In the genomic region with DNA sequence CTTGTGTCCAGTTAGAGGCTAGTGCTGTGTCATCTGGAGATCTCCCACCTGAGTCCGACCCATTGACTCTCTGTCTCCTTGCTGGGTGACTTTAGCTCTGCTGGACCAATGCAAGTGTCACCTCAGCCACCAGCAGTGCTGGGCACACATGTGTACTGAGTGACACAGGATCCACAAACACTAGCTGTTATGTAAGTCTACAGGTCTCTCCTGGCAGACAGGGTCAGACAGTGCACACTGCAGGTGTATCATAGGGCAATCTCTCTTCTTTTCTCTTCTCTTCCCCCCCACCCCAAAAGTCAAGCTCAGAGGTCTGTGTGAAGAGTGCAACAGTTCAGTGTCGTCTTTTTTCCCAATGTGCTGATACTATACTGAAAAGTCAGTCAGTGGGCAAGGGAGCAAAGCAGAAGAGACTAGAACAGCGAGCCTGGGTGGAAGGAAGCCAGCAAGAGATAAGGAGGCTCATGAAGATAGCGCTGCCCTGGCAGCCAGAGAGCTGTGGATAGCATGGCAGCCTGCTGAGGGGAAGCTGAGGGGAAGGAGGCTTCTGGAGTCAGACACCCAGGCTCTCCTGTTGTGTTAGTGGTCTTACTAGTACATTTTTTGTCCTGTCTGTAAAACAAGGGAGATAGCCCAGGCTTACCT, we compare ENCODE assay signal across 16 mouse cellular contexts. TPM values are rescaled to one million over a fixed set of nuclear protein-coding genes. Genes with fewer than 3 reads are reported as not detected.
DNase-seq lines count a peak whose midpoint lies in the region; ATAC-seq lines count a peak whose summit lies in the region.
"Had no signal": no experiment of that assay in that cellular context is flagged by ENCODE, and none has a peak within 500 bp of the region (broad histone marks: within the 10 kb centered on the region; RNA-seq: fewer than 3 reads in every experiment).

No protein-coding gene starts in this region.

- H3K4me3 ChIP-seq in liver, embryonic 13.5 days (replicated peaks): no peak overlapping the region
- H3K4me3 ChIP-seq in midbrain, embryonic 11.5 days (ENCODE audit: low read depth, low read length): no peak overlapping the region
- H3K4me3 ChIP-seq: gastrocnemius, adult 2 months; limb, embryonic 13.5 days; midbrain, embryonic 13.5 days had no signal

- WGBS in liver, embryonic 13.5 days (ENCODE audit: insufficient replicate concordance): 24% methylated on average over 4 of the region's 4 CpGs
- WGBS in midbrain, embryonic 11.5 days: 93% methylated on average over 4 of the region's 4 CpGs

- H3K9ac ChIP-seq in liver, embryonic 13.5 days: peak overlapping the region; percentile 50
- no peak overlapping the region for H3K9ac ChIP-seq in midbrain, embryonic 11.5 days (ENCODE audit: low read length)
- H3K9ac ChIP-seq: limb, embryonic 13.5 days; midbrain, embryonic 13.5 days had no signal

- H3K9me3 ChIP-seq in liver, embryonic 13.5 days (replicated peaks): no peaks in the 10 kb centered on the region
- H3K9me3 ChIP-seq in midbrain, embryonic 11.5 days (ENCODE audit: control insufficient read depth, low read length): no peaks in the 10 kb centered on the region
- H3K9me3 ChIP-seq: limb, embryonic 13.5 days; midbrain, embryonic 13.5 days had no signal

- ATAC-seq in liver, embryonic 13.5 days (ENCODE audit: low read depth): peak; percentile 81
- ATAC-seq in midbrain, embryonic 11.5 days (ENCODE audit: low FRiP score): no peak
- ATAC-seq: forebrain, embryonic 16.5 days; midbrain, embryonic 13.5 days had no signal

- H3K27ac ChIP-seq in liver, embryonic 13.5 days: peak overlapping the region; percentile 87
- H3K27ac ChIP-seq in midbrain, embryonic 11.5 days (ENCODE audit: low read depth, low read length): no peak overlapping the region
- H3K27ac ChIP-seq: gastrocnemius, adult 2 months; limb, embryonic 13.5 days; midbrain, embryonic 13.5 days had no signal

- H3K36me3 ChIP-seq in liver, embryonic 13.5 days: peaks cover 99% of the 10 kb centered on the region
- H3K36me3 ChIP-seq in midbrain, embryonic 11.5 days (ENCODE audit: control insufficient read depth, insufficient read depth, low read length): peaks cover 52% of the 10 kb centered on the region

- H3K4me1 ChIP-seq in liver, embryonic 13.5 days (replicated peaks): peaks cover 65% of the 10 kb centered on the region
- H3K4me1 ChIP-seq in midbrain, embryonic 11.5 days (ENCODE audit: control insufficient read depth, insufficient read depth, low read length): no peaks in the 10 kb centered on the region
- H3K4me1 ChIP-seq: limb, embryonic 13.5 days; midbrain, embryonic 13.5 days had no signal

- peak overlapping the region; percentile 34 for H3K4me2 ChIP-seq in liver, embryonic 13.5 days
- no peak overlapping the region for H3K4me2 ChIP-seq in midbrain, embryonic 11.5 days
- H3K4me2 ChIP-seq: limb, embryonic 13.5 days; midbrain, embryonic 13.5 days had no signal

- no peaks in the 10 kb centered on the region for H3K27me3 ChIP-seq in liver, embryonic 13.5 days
- H3K27me3 ChIP-seq in midbrain, embryonic 11.5 days (ENCODE audit: control insufficient read depth, insufficient read depth, low read length): no peaks in the 10 kb centered on the region
- H3K27me3 ChIP-seq: limb, embryonic 13.5 days; midbrain, embryonic 13.5 days had no signal

- DNase-seq in heart, adult 18-20 months: peak; percentile 36 to 41
- no peak for DNase-seq in heart, adult 11 months
- peak; percentile 62 for DNase-seq in ovary, adult 18-20 months (ENCODE audit: low spot score)
- DNase-seq in ovary, postnatal 36 days (ENCODE audit: low spot score): no peak
- peak; percentile 49 for DNase-seq in liver, embryonic 13.5 days
- DNase-seq in midbrain, embryonic 11.5 days (ENCODE audit: low spot score, missing footprints): no peak
- no peak for DNase-seq in layer of hippocampus, postnatal 14 days (ENCODE audit: low spot score in 2 of 2)
- DNase-seq in layer of hippocampus, adult 11-12 months (ENCODE audit: low spot score): no peak
- DNase-seq: adrenal gland, postnatal 14 days; gastrocnemius, adult 2 months; kidney, postnatal 14 days; lung, postnatal 10 days; right cerebral cortex, postnatal 4 days had no signal

RNA-seq across cellular contexts. Expression of a gene that starts 20.4 kb away (rescaled TPM):
- 1 to 10 TPM in 1 of 2 experiments, under 1 TPM in 1; 0.42 to 2.0 TPM for total RNA-seq in heart, adult 18-20 months (2021)
- polyA plus RNA-seq in liver, embryonic 13.5 days (2015; fragmentation: Nextera tagmentation; extraction: Ambion mirVana): 31.6 and 32.7 TPM in 2 replicates
- 0.82 and 1.1 TPM in 2 replicates for polyA plus RNA-seq in midbrain, embryonic 11.5 days (2014; fragmentation: Nextera tagmentation; extraction: Ambion mirVana)
- 1 to 10 TPM; 1.3 to 2.1 TPM for total RNA-seq in layer of hippocampus, postnatal 14 days (2021)

RNA-seq across cellular contexts. Expression of a gene that starts 27.2 kb away (rescaled TPM):
- 1 to 10 TPM; 5.2 to 7.8 TPM for total RNA-seq in heart, adult 18-20 months (2021)
- polyA plus RNA-seq in liver, embryonic 13.5 days (2015; fragmentation: Nextera tagmentation; extraction: Ambion mirVana): 9.8 and 10.7 TPM in 2 replicates
- polyA plus RNA-seq in midbrain, embryonic 11.5 days (2014; fragmentation: Nextera tagmentation; extraction: Ambion mirVana): 23.4 and 24.1 TPM in 2 replicates
- 10 to 100 TPM; 22.0 to 25.3 TPM for total RNA-seq in layer of hippocampus, postnatal 14 days (2021)

RNA-seq across cellular contexts. Expression of a gene that starts 29.4 kb away (rescaled TPM):
- 100 to 1,000 TPM in 1 of 2 experiments, 10 to 100 TPM in 1; 93.3 to 109 TPM for total RNA-seq in heart, adult 18-20 months (2021)
- polyA plus RNA-seq in liver, embryonic 13.5 days (2015; fragmentation: Nextera tagmentation; extraction: Ambion mirVana): 58.9 and 81.2 TPM in 2 replicates
- 84.9 and 86.8 TPM in 2 replicates for polyA plus RNA-seq in midbrain, embryonic 11.5 days (2014; fragmentation: Nextera tagmentation; extraction: Ambion mirVana)
- 100 to 1,000 TPM; 287 to 295 TPM for total RNA-seq in layer of hippocampus, postnatal 14 days (2021)

RNA-seq across cellular contexts. Expression of a gene that starts 29.6 kb away (rescaled TPM):
- total RNA-seq in heart, adult 18-20 months (2021): 100 to 1,000 TPM in 1 of 2 experiments, 10 to 100 TPM in 1; 98.0 to 107 TPM
- 785 and 880 TPM in 2 replicates for polyA plus RNA-seq in liver, embryonic 13.5 days (2015; fragmentation: Nextera tagmentation; extraction: Ambion mirVana)
- 1,982 and 2,171 TPM in 2 replicates for polyA plus RNA-seq in midbrain, embryonic 11.5 days (2014; fragmentation: Nextera tagmentation; extraction: Ambion mirVana)
- total RNA-seq in layer of hippocampus, postnatal 14 days (2021): 100 to 1,000 TPM; 338 to 355 TPM

RNA-seq across cellular contexts. Expression of a gene that starts 44.8 kb away (rescaled TPM):
- total RNA-seq in heart, adult 18-20 months (2021): 10 to 100 TPM; 14.1 to 15.0 TPM
- 164 and 165 TPM in 2 replicates for polyA plus RNA-seq in liver, embryonic 13.5 days (2015; fragmentation: Nextera tagmentation; extraction: Ambion mirVana)
- polyA plus RNA-seq in midbrain, embryonic 11.5 days (2014; fragmentation: Nextera tagmentation; extraction: Ambion mirVana): 82.5 and 93.4 TPM in 2 replicates
- total RNA-seq in layer of hippocampus, postnatal 14 days (2021): 10 to 100 TPM; 14.6 to 16.9 TPM

Comparison
In these comparisons a context has a peak if more than half of its experiments do, and no peak if none do; other contexts are left out.
1. DNase-seq: peak in heart, adult 18-20 months (2 of 2), ovary, adult 18-20 months (single experiment) and liver, embryonic 13.5 days (single experiment); none in heart, adult 11 months (single experiment), ovary, postnatal 36 days (single experiment), midbrain, embryonic 11.5 days (single experiment), layer of hippocampus, postnatal 14 days (0 of 2) and layer of hippocampus, adult 11-12 months (single experiment).